Mouse (Mus musculus): ENCODE measurements around the gene Spata18. TPM values are rescaled to one million over a fixed set of nuclear protein-coding genes. Genes with fewer than 3 reads are reported as not detected.
A peak's percentile ranks its signal among the peaks of the same experiment; 100 is the strongest.

Spata18 gene
- polyA plus RNA-seq, 1 experiment = not detected

DNA sequence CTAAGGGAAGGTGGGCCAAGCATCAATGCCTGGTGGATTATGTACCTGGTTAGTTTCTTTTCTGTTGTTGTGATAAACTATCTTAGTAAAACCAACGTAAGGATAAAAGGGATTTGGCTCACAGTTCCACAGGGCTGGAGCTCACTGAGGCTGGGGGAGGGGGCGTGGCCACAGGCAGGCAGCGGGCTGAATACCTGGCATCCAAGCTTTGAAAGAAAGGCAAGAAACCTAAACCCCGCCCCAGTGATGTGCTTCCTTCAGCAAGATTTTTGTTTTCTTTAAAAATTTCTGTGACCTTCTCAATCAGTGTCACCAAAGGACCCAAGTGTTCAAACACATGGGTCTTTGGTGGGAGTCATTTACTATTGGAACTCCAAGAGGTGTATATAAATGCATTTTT lies 23.6 kb upstream of the Spata18 start:
- peaks cover 29% of the 10 kb centered on the region for H3K4me1 ChIP-seq
- no peak overlapping the region for H3K4me3 ChIP-seq (replicated peaks)
- H3K27me3 ChIP-seq (replicated peaks) = peaks cover 4% of the 10 kb centered on the region
- TF ChIP-seq GATA1 (IDR thresholded peaks at IDR 0.05; ENCODE audit: borderline replicate concordance, low read length) (no peak), FLI1 (IDR thresholded peaks at IDR 0.05; ENCODE audit: low read length) (no peak)
- H3K36me3 ChIP-seq (replicated peaks; ENCODE audit: low read length) = no peaks in the 10 kb centered on the region
- H3K9me3 ChIP-seq = no peaks in the 10 kb centered on the region

DNA sequence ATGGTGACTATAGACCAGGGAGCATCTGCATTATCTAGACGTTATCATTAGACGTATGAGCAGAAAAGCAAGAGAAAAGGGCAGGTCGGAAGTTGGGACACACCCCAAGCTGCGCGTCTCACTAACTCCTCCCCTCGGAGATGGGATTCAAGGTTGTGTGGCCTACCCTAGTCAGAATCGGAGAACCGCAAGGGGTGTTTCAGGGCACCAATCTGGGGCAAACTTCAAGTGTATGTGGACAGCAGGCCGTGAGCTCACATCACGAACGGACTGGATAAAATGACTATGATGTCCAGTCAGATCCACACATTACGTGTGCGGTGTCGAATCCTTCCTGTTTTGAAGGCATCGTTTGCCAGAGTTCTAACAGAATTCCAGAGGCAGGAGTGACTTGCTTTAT lies 23.2 kb upstream of the Spata18 start:
- H3K9me3 ChIP-seq = no peaks in the 10 kb centered on the region
- peaks cover 4% of the 10 kb centered on the region for H3K27me3 ChIP-seq (replicated peaks)
- TF ChIP-seq GATA1 (IDR thresholded peaks at IDR 0.05; ENCODE audit: borderline replicate concordance, low read length) (no peak), FLI1 (IDR thresholded peaks at IDR 0.05; ENCODE audit: low read length) (no peak)
- H3K4me3 ChIP-seq (replicated peaks) = no peak overlapping the region
- H3K4me1 ChIP-seq = peaks cover 29% of the 10 kb centered on the region
- H3K36me3 ChIP-seq (replicated peaks; ENCODE audit: low read length) = no peaks in the 10 kb centered on the region

- Histone ChIP-seq H3K4me1 (peaks cover 26% of the 10 kb centered on the region), H3K9me3 (no peaks in the 10 kb centered on the region), H3K27me3 (replicated peaks) (peaks cover 2% of the 10 kb centered on the region), H3K4me3 (replicated peaks) (peak overlapping the region; percentile 85), H3K36me3 (replicated peaks; ENCODE audit: low read length) (peaks cover 12% of the 10 kb centered on the region)
- TF ChIP-seq GATA1 (IDR thresholded peaks at IDR 0.05; ENCODE audit: borderline replicate concordance, low read length) (no peak; the same call in 2 of the 3 replicates), FLI1 (IDR thresholded peaks at IDR 0.05; ENCODE audit: low read length) (no peak)
Measured at GRCm38 (mm10) chr5:73630141-73630540, 21.0 kb upstream of the Spata18 start.

- Histone ChIP-seq H3K36me3 (replicated peaks; ENCODE audit: low read length) (peaks cover 18% of the 10 kb centered on the region), H3K4me1 (peaks cover 26% of the 10 kb centered on the region), H3K9me3 (no peaks in the 10 kb centered on the region), H3K4me3 (replicated peaks) (no peak overlapping the region), H3K27me3 (replicated peaks) (peaks cover 2% of the 10 kb centered on the region)
- TF ChIP-seq FLI1 (IDR thresholded peaks at IDR 0.05; ENCODE audit: low read length) (no peak), GATA1 (IDR thresholded peaks at IDR 0.05; ENCODE audit: borderline replicate concordance, low read length) (no peak)
Measured at GRCm38 (mm10) chr5:73631001-73631558, 20.1 kb upstream of the Spata18 start.

DNA sequence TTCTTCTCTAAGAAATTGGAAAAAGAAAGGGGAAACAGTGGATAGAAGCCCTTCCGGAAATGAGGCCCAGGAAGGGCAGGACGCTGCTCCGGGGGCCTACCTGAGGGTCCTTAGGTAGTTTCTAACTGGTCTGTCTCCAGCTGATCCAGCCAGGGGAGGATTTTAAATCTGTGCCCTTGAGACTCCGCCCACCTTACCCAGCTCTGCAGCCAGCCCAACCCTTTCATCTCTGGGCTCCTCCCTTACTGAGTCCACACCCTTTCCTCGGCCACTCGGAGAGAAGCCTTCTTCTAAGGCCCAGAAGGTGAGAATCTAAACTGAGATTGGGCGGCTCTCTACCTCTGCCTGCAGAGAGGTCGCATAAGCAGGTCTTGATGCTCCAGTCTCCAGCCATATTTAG lies 18.9 kb upstream of the Spata18 start, which contains the start of gene Lrrc66:
TSS of gene Lrrc66 (minus strand) at position 236 of the 400 bp plus-strand sequence.
- TF ChIP-seq GATA1 (IDR thresholded peaks at IDR 0.05; ENCODE audit: borderline replicate concordance, low read length) = no peak
- TF ChIP-seq FLI1 (IDR thresholded peaks at IDR 0.05; ENCODE audit: low read length) = no peak
- H3K36me3 ChIP-seq (replicated peaks; ENCODE audit: low read length) = peaks cover 22% of the 10 kb centered on the region
- H3K4me3 ChIP-seq (replicated peaks) = no peak within 1 kb of the TSS
- H3K9me3 ChIP-seq = no peaks in the 10 kb centered on the region
- H3K27me3 ChIP-seq (replicated peaks) = peaks cover 2% of the 10 kb centered on the region
- peaks cover 34% of the 10 kb centered on the region for H3K4me1 ChIP-seq

DNA sequence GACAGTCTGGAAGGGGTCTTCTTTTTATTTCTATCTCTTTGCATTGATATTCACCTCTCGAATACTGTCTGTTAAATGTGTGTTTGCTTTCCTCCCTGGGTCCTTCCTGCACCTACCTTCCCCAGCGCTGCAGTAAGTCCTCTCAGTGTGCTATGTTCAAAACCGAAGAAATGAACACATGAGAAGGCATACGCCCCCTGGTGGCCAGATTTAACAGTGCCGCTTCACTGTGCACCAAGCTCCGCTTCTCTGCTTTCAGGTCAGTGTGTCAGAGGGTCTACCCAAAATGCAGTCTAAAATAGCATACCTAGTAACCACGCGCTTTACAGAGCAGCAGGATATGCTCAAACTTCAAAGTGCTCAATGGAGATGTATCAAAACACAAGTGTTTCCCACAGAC lies 18.0 kb upstream of the Spata18 start:
- TF ChIP-seq GATA1 (IDR thresholded peaks at IDR 0.05; ENCODE audit: borderline replicate concordance, low read length) = no peak
- TF ChIP-seq FLI1 (IDR thresholded peaks at IDR 0.05; ENCODE audit: low read length) = no peak
- Histone ChIP-seq H3K36me3 (replicated peaks; ENCODE audit: low read length) (peaks cover 22% of the 10 kb centered on the region), H3K27me3 (replicated peaks) (no peaks in the 10 kb centered on the region), H3K4me1 (peaks cover 39% of the 10 kb centered on the region), H3K9me3 (no peaks in the 10 kb centered on the region), H3K4me3 (replicated peaks) (no peak overlapping the region)

- no peak for TF ChIP-seq FLI1 (IDR thresholded peaks at IDR 0.05; ENCODE audit: low read length)
- no peak for TF ChIP-seq GATA1 (IDR thresholded peaks at IDR 0.05; ENCODE audit: borderline replicate concordance, low read length)
- H3K4me1 ChIP-seq = peaks cover 16% of the 10 kb centered on the region
- H3K9me3 ChIP-seq = no peaks in the 10 kb centered on the region
- no peaks in the 10 kb centered on the region for H3K27me3 ChIP-seq (replicated peaks)
- H3K4me3 ChIP-seq (replicated peaks) = peak overlapping the region; percentile 62
- H3K36me3 ChIP-seq (replicated peaks; ENCODE audit: low read length) = peaks cover 42% of the 10 kb centered on the region
Measured at GRCm38 (mm10) chr5:73637337-73638107, 13.7 kb upstream of the Spata18 start.

DNA sequence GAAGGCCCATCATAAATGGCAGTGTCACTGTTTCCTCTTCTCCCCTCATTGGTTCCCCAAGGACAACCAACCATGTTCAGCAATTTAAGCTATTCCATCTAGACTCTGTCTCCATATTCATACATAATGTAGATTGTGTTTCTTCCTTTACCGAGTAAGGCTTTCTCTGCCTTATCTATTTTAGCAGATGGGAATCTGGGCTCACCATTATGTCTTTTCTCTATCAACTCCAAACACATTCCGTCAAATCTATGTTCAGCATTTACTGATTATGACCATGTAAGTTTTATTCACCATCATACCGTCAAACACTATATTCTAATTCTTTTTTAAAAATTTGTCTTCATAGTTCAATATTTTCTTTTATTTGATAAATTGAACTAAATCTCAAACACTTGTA lies 10.1 kb upstream of the Spata18 start:
- Histone ChIP-seq H3K36me3 (replicated peaks; ENCODE audit: low read length) (peaks cover 30% of the 10 kb centered on the region), H3K27me3 (replicated peaks) (peaks cover 5% of the 10 kb centered on the region), H3K9me3 (no peaks in the 10 kb centered on the region), H3K4me1 (peaks cover 19% of the 10 kb centered on the region), H3K4me3 (replicated peaks) (no peak overlapping the region)
- TF ChIP-seq GATA1 (IDR thresholded peaks at IDR 0.05; ENCODE audit: borderline replicate concordance, low read length) (no peak), FLI1 (IDR thresholded peaks at IDR 0.05; ENCODE audit: low read length) (no peak)

DNA sequence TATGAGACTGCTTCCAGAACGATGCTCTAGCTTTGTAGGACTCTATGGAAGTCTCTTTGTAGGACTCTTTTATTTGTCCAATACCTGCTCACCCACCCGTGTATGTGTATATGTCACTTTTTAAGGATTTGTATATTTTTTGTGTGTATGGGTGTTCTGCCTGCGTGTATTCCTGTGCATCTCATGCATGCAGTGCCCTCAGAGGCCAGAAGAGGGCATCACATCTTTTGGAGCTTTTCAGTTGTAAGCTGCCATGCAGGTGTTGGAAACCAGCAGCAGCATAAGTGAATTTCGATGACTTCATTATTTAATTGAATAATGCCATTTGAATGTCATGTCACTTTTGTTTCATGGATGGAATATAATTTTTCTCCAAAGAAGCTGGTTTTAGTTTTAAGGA lies 9.1 kb upstream of the Spata18 start:
- no peak overlapping the region for H3K4me3 ChIP-seq (replicated peaks)
- no peaks in the 10 kb centered on the region for H3K9me3 ChIP-seq
- H3K4me1 ChIP-seq = peaks cover 23% of the 10 kb centered on the region
- peaks cover 27% of the 10 kb centered on the region for H3K36me3 ChIP-seq (replicated peaks; ENCODE audit: low read length)
- TF ChIP-seq GATA1 (IDR thresholded peaks at IDR 0.05; ENCODE audit: borderline replicate concordance, low read length) (no peak), FLI1 (IDR thresholded peaks at IDR 0.05; ENCODE audit: low read length) (no peak)
- peaks cover 9% of the 10 kb centered on the region for H3K27me3 ChIP-seq (replicated peaks)

- H3K4me1 ChIP-seq = peaks cover 62% of the 10 kb centered on the region
- peaks cover 7% of the 10 kb centered on the region for H3K36me3 ChIP-seq (replicated peaks; ENCODE audit: low read length)
- peak within 1 kb of the TSS; percentile 92 for H3K4me3 ChIP-seq (replicated peaks)
- H3K27me3 ChIP-seq (replicated peaks) = peaks cover 56% of the 10 kb centered on the region
- TF ChIP-seq GATA1 (IDR thresholded peaks at IDR 0.05; ENCODE audit: borderline replicate concordance, low read length) = no peak
- no peaks in the 10 kb centered on the region for H3K9me3 ChIP-seq
Measured at GRCm38 (mm10) chr5:73647261-73647900, 3.8 kb upstream of the Spata18 start, which contains the start of gene Sgcb. Sgcb (minus strand) TSS chr5:73647790.
